Mouse (Mus musculus): Measurements from ENCODE around the gene Tmem41a. TPM values are rescaled to one million over a fixed set of nuclear protein-coding genes. Genes with fewer than 3 reads are reported as not detected.

The Tmem41a gene
- polyA plus RNA-seq, 1 experiment from 2014 or later: 17.1 TPM

- no peaks in the 10 kb centered on the region for H3K9me3 ChIP-seq (replicated peaks)
- 67% methylated on average over 10 of the region's 10 CpGs for WGBS (ENCODE audit: insufficient replicate concordance)
- no peak for ATAC-seq (ENCODE audit: insufficient read depth)
- H3K27me3 ChIP-seq: no peaks in the 10 kb centered on the region
- no peaks in the 10 kb centered on the region for H3K36me3 ChIP-seq (replicated peaks)
- no peaks in the 10 kb centered on the region for H3K4me1 ChIP-seq (replicated peaks)
- H3K27ac ChIP-seq (replicated peaks): no peak overlapping the region
- no peak overlapping the region for H3K4me3 ChIP-seq (replicated peaks)
- H3K4me2 ChIP-seq: no peak overlapping the region
- no peak overlapping the region for H3K9ac ChIP-seq
These were observed 42.7 kb downstream of the Tmem41a start for GRCm38 (mm10) chr16:21904636-21905035.

- Histone ChIP-seq H3K4me1 (replicated peaks) (no peaks in the 10 kb centered on the region), H3K4me3 (replicated peaks) (no peak overlapping the region), H3K27me3 (no peaks in the 10 kb centered on the region), H3K4me2 (no peak overlapping the region), H3K9me3 (replicated peaks) (no peaks in the 10 kb centered on the region), H3K36me3 (replicated peaks) (no peaks in the 10 kb centered on the region), H3K9ac (no peak overlapping the region), H3K27ac (replicated peaks) (no peak overlapping the region)
- 60% methylated on average over 5 of the region's 5 CpGs for WGBS (ENCODE audit: insufficient replicate concordance)
- ATAC-seq (ENCODE audit: insufficient read depth): no peak
These were observed 46.1 kb downstream of the Tmem41a start for GRCm38 (mm10) chr16:21901286-21901685.

GRCm38 (mm10) chr16:21893890-21894289 is 53.5 kb downstream of the Tmem41a start:
- H3K4me3 ChIP-seq (replicated peaks): no peak overlapping the region
- H3K9ac ChIP-seq: no peak overlapping the region
- H3K4me1 ChIP-seq (replicated peaks): no peaks in the 10 kb centered on the region
- H3K9me3 ChIP-seq (replicated peaks): no peaks in the 10 kb centered on the region
- H3K4me2 ChIP-seq: no peak overlapping the region
- no peaks in the 10 kb centered on the region; the same call in 1 of the 2 replicates for H3K36me3 ChIP-seq (replicated peaks)
- H3K27me3 ChIP-seq: no peaks in the 10 kb centered on the region
- H3K27ac ChIP-seq (replicated peaks): no peak overlapping the region
- no peak for ATAC-seq (ENCODE audit: insufficient read depth)
- WGBS (ENCODE audit: insufficient replicate concordance): 71% methylated on average over 6 of the region's 6 CpGs

GRCm38 (mm10) chr16:21887601-21888000 is 59.8 kb downstream of the Tmem41a start:
- Histone ChIP-seq H3K4me1 (replicated peaks) (no peaks in the 10 kb centered on the region), H3K9me3 (replicated peaks) (no peaks in the 10 kb centered on the region), H3K27me3 (no peaks in the 10 kb centered on the region), H3K36me3 (replicated peaks) (no peaks in the 10 kb centered on the region; the same call in 1 of the 2 replicates), H3K9ac (no peak overlapping the region), H3K4me3 (replicated peaks) (no peak overlapping the region), H3K27ac (replicated peaks) (no peak overlapping the region), H3K4me2 (no peak overlapping the region)
- WGBS (ENCODE audit: insufficient replicate concordance): 65% methylated on average over 2 of the region's 2 CpGs
- ATAC-seq (ENCODE audit: insufficient read depth): no peak

Other genes with a start within 250 kb of the Tmem41a start
- gene Ehhadh, start 159.7 kb downstream of the Tmem41a start, polyA plus RNA-seq (2015; fragmentation: Nextera tagmentation; extraction: Ambion mirVana): 10.5 and 11.3 TPM in 2 replicates
- 0.38 and 0.53 TPM in 2 replicates for gene Map3k13, start 153.2 kb downstream of the Tmem41a start, polyA plus RNA-seq (2015; fragmentation: Nextera tagmentation; extraction: Ambion mirVana)
- 1.2 and 1.6 TPM in 2 replicates for gene Liph, start 48.1 kb upstream of the Tmem41a start, polyA plus RNA-seq (2015; fragmentation: Nextera tagmentation; extraction: Ambion mirVana)
- gene Senp2, start 61.9 kb upstream of the Tmem41a start, polyA plus RNA-seq (2015; fragmentation: Nextera tagmentation; extraction: Ambion mirVana): 32.8 TPM in 2 replicates
- gene Igf2bp2, start 215.7 kb upstream of the Tmem41a start, polyA plus RNA-seq (2015; fragmentation: Nextera tagmentation; extraction: Ambion mirVana): 8.4 and 8.7 TPM in 2 replicates

Measured in liver, embryonic 15.5 days (tissue).